Mouse (Mus musculus) left cerebral cortex, adult 8-10 months (tissue): ENCODE data around the gene Gm2916. TPM values are rescaled to one million over a fixed set of nuclear protein-coding genes. Genes with fewer than 3 reads are reported as not detected.
"Not testable (repeated sequence)": the region's sequence is repeated elsewhere in the genome, so short reads cannot be mapped to it uniquely, and the experiment has no call there.

ENCODE experiments used
- DNase-seq, 2 experiments: peaks; one replicate each; pipeline ENCODE4 v3.0.0; 2022; ENCODE audit warnings: low spot score in 2 of 2
- total RNA-seq, 4 experiments: library from RNA; stranded (reverse); gene quantifications; 2 replicates each; pipeline ENCODE4 v1.2.4; 2022

Gene Gm2916
- not detected for total RNA-seq

DNA sequence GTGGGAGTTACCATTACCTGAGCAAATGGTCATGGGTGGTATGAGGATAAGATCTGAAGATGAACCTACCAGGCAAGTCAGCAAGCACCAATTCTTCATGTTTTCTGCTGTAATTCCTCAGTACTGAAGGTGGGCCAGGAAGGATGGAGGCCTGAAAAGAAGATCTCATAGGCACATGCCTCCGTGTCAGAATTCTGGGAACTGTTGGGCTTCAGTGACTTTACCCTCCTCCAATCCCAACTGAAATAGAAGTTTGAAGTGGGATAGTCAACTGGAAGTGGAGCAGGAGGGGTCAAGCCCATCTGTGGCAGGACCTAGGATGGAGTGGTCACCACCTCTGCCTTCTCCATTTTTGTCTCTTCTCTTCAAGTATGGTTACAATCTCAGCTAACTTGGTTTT lies at the start of gene Gm2916:
Gm2916 (plus strand) TSS at position 301 of the 400 bp plus-strand sequence.
- DNase-seq = not testable (repeated sequence)

DNA sequence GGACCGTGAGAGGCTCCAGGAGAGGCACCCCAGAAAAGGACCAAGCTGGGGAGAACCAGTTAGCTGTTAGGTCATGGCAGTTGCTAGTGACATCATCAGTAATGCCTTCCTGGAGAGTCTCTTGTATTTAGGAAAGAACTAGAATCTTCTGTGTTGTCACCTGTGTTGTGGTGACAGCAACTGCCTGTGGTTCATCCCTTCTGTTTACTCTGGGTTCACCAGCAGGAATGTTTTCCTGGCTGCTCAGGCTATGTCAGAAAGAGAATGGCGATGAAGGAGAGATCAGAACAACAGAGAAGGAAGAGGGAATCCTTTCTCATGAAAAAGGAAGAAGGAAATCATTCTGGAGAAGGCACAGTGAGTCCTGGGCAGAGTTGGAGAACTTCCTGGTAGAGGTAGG lies 38.0 kb upstream of the Gm2916 start, which contains the start of gene Gm3033:
Gm3033 (plus strand) TSS at position 301 of the 400 bp plus-strand sequence.
- not testable (repeated sequence) for DNase-seq

DNA sequence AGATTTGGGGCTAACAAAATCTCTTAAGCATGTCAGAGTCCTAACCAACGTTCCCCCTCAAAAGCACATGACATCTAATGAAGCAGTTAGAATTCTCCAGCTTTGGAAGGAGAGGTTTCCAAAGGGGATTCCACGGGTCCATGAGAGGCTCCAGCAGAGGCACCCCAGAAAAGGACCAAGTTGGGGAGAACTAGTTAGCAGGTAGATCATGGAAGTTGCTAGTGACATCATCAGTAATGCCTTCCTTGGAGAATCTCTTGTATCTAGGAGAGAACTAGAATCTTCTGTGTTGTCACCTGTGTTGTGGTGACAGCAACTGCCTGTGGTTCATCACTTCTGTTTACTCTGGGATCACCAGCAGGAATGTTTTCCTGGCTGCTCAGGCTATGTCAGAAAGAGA lies 47.5 kb downstream of the Gm2916 start, which contains the start of gene Gm3029:
Gm3029 (plus strand) TSS at position 301 of the 400 bp plus-strand sequence.
- DNase-seq = not testable (repeated sequence)

DNA sequence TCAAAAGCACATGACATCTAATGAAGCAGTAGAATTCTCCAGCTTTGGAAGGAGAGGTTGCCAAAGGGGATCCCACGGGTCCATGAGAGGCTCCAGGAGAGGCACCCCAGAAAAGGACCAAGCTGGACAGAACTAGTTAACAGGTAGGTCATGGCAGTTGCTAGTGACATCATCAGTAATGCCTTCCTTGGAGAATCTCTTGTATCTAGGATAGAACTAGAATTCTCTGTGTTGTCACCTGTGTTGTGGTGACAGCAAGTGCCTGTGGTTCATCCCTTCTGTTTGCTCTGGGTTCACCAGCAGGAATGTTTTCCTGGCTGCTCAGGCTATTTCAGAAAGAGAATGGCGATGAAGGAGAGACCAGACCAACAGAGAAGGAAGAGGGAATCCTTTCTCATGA lies 79.3 kb downstream of the Gm2916 start, which contains the start of gene Gm3095:
Gm3095 (plus strand) TSS at position 301 of the 400 bp plus-strand sequence.
- DNase-seq = not testable (repeated sequence)

Other genes with a start within 250 kb of the Gm2916 start
- not detected for gene Gm3012, start 249.7 kb upstream of the Gm2916 start, total RNA-seq
- gene Gm3020, start 232.1 kb upstream of the Gm2916 start, total RNA-seq = 1 to 10 TPM; 2.3 to 3.7 (median 2.6) TPM
- not detected for gene Gm3043, start 195.4 kb upstream of the Gm2916 start, total RNA-seq
- not detected for gene Gm3002, start 74.1 kb upstream of the Gm2916 start, total RNA-seq
- gene Gm3033, start 37.9 kb upstream of the Gm2916 start, total RNA-seq = not detected
- not detected for gene Gm3029, start 47.6 kb downstream of the Gm2916 start, total RNA-seq
- gene Gm3095, start 79.4 kb downstream of the Gm2916 start, total RNA-seq = under 1 TPM in 1 of 4 experiments, not detected in 3; 0.51 TPM
- not detected for gene Gm3099, start 114.2 kb downstream of the Gm2916 start, total RNA-seq
- 1 to 10 TPM; 2.1 to 4.4 (median 3.8) TPM for gene Gm5796, start 139.8 kb downstream of the Gm2916 start, total RNA-seq
- gene Gm3115, start 199.9 kb downstream of the Gm2916 start, total RNA-seq = under 1 TPM in 2 of 4 experiments, not detected in 2; 0.21 to 0.46 TPM
- gene Gm8108, start 226.4 kb downstream of the Gm2916 start, total RNA-seq = 1 to 10 TPM in 3 of 4 experiments, under 1 TPM in 1; 0.91 to 5.0 (median 2.4) TPM